Mouse (Mus musculus) forebrain, embryonic 13.5 days (tissue): ENCODE measurements at regions not wholly inside any gene's neighbourhood (a gene's known extent, or its start where the extent isn't known, plus 50 kb on each side); places are given as distances from the start of the nearest gene placed in this dataset.
"Not testable (repeated sequence)": the region's sequence is repeated elsewhere in the genome, so short reads cannot be mapped to it uniquely, and the experiment has no call there.

Source experiments
- ATAC-seq: fragments of 200-750 bp; cut with Nextera tagmentation; 2 replicates; pipeline ENCODE4 v1.8.0; 2017
- H3K27ac ChIP-seq: fragments of 300-500 bp; sonication (generic); 2 replicates; pipeline ENCODE4 v1.5.1; 2015; ENCODE audit warnings: inconsistent platforms, mild to moderate bottlenecking, moderate library complexity
- H3K27me3 ChIP-seq: fragments of 300-500 bp; sonication (generic); 2 replicates; pipeline ENCODE4 v1.6.1; 2015; ENCODE audit warnings: mild to moderate bottlenecking, inconsistent platforms
- H3K36me3 ChIP-seq: fragments of 300-500 bp; sonication (generic); 2 replicates; pipeline ENCODE4 v1.6.1; 2015; ENCODE audit warnings: mild to moderate bottlenecking, inconsistent platforms; ENCODE audit not compliant: poor library complexity, severe bottlenecking
- H3K4me1 ChIP-seq: fragments of 300-500 bp; sonication (generic); 2 replicates; pipeline ENCODE4 v1.6.1; 2015; ENCODE audit warnings: inconsistent platforms
- H3K4me2 ChIP-seq: fragments of 300-500 bp; sonication (generic); 2 replicates; pipeline ENCODE4 v1.6.1; 2015; ENCODE audit warnings: inconsistent platforms, mild to moderate bottlenecking, moderate library complexity
- H3K4me3 ChIP-seq: fragments of 300-500 bp; sonication (generic); 2 replicates; pipeline ENCODE4 v1.5.1; 2015; ENCODE audit warnings: mild to moderate bottlenecking, inconsistent platforms
- H3K9ac ChIP-seq: fragments of 300-500 bp; sonication (generic); 2 replicates; pipeline ENCODE4 v1.6.1; 2015; ENCODE audit warnings: mild to moderate bottlenecking, inconsistent platforms
- H3K9me3 ChIP-seq: fragments of 300-500 bp; sonication (generic); replicated peaks from 2 replicates; pipeline ENCODE4 v1.6.1; 2016; ENCODE audit warnings: inconsistent platforms
- WGBS: fragments of 180-500 bp; shearing (Covaris S2); methylation state at CpG from one replicate; pipeline ENCODE4 v1.1.7; 2015; 5-methylcytosine and 5-hydroxymethylcytosine counted together

DNA sequence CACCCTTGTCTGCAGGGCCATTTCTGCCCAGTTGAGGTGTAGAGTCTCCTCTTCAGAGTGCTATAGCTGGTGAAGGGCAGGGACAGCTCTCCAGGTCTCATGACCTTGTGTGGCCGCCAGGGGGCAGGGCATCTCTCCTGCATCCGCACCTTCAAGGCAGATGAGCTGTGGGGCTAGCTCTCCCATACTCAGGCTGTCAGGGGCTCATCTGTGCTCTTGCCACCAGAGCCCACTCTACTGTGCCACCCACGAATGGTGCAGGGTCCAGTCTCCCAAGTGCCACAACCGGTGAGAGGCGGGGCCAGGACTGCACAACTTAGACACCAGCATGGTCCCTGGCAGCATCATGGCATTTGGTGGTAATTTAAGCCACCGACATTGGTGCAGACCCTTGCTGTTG lies 111.3 kb downstream of the Syt10 start:
- no peaks in the 10 kb centered on the region for H3K9me3 ChIP-seq
- H3K36me3 ChIP-seq, result no peaks in the 10 kb centered on the region
- no peak overlapping the region for H3K27ac ChIP-seq
- no peak overlapping the region for H3K4me3 ChIP-seq
- no peaks in the 10 kb centered on the region for H3K27me3 ChIP-seq
- H3K4me1 ChIP-seq, result no peaks in the 10 kb centered on the region
- no peak overlapping the region for H3K9ac ChIP-seq
- peak; percentile 62; the same call in 1 of the 2 replicates for ATAC-seq
- WGBS, result 42% methylated on average over 6 of the region's 6 CpGs
- H3K4me2 ChIP-seq, result no peak overlapping the region

DNA sequence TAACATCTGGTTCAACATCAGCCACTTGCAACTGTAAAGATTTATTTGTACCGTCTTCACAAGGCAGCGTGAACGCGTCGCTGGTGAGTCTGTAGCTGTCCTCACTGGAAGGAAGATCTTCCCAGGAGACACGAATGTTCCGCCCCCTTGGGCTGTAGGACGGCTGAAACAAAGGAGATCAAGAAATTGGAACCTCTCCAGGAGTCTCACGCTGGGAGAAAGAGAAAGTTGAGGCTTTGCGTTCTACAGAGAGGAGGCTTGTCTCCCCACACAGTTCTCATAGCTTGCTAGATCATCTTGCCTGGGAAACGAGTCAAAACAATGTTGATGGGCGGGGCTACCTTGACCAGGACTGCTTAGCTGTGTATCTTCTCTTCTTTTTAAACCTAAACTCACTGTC lies 117.3 kb downstream of the Syt10 start:
- H3K27me3 ChIP-seq, result no peaks in the 10 kb centered on the region
- no peaks in the 10 kb centered on the region for H3K4me1 ChIP-seq
- no peak overlapping the region for H3K4me2 ChIP-seq
- H3K9me3 ChIP-seq, result no peaks in the 10 kb centered on the region
- no peak for ATAC-seq
- no peak overlapping the region for H3K9ac ChIP-seq
- 61% methylated on average over 12 of the region's 12 CpGs for WGBS
- H3K4me3 ChIP-seq, result no peak overlapping the region
- H3K36me3 ChIP-seq, result no peaks in the 10 kb centered on the region
- H3K27ac ChIP-seq, result no peak overlapping the region

DNA sequence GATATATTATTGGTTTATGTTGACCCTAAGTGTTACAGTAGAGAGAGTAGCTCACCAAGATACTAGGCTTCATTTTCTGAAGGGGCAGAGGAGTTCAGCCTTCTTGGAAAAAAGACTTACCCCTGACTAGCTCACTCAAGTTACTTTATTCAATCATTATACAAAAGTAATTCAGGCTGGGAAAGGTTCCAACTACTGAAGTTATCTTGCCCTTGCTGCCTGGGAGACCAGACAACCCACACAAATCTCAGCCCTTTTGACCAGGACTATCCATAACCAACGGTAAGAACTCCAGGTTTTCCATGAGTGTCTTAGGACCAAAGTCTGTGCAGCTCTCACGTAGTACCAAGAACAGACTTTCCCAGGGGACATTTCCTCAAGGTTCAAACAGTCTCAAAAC lies 105.5 kb upstream of the Rabl2 start:
- peaks cover 4% of the 10 kb centered on the region; the same call in 1 of the 2 replicates for H3K9me3 ChIP-seq
- WGBS, result 83% methylated on average over 2 of the region's 2 CpGs
- no peak overlapping the region for H3K9ac ChIP-seq
- no peaks in the 10 kb centered on the region for H3K36me3 ChIP-seq
- no peak overlapping the region for H3K4me3 ChIP-seq
- no peaks in the 10 kb centered on the region for H3K4me1 ChIP-seq
- no peak overlapping the region for H3K4me2 ChIP-seq
- no peak for ATAC-seq
- H3K27ac ChIP-seq, result no peak overlapping the region
- no peaks in the 10 kb centered on the region for H3K27me3 ChIP-seq

DNA sequence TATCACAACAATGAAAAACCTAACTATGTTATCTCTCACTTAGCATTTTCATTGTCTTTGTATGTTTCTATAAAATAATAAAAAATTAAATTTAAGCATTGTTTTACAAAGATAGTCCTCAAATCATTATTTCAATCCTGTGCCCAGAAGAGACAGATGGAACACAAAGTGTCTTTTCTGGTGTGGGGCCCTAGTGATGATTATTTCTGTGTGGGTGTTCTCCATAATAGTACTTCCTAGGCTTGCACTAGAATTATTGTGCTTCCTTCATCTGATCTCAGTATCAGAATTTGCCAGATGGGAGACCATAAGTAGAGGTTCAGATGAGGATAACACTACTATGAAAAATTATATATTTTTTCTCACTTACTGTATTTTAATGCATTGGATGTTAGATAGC lies 84.6 kb upstream of the Rabl2 start:
- Histone ChIP-seq H3K4me3 (no peak overlapping the region), H3K27me3 (no peaks in the 10 kb centered on the region), H3K9me3 (no peaks in the 10 kb centered on the region), H3K4me1 (no peaks in the 10 kb centered on the region), H3K9ac (no peak overlapping the region), H3K27ac (no peak overlapping the region), H3K36me3 (no peaks in the 10 kb centered on the region), H3K4me2 (no peak overlapping the region)
- ATAC-seq, result no peak

DNA sequence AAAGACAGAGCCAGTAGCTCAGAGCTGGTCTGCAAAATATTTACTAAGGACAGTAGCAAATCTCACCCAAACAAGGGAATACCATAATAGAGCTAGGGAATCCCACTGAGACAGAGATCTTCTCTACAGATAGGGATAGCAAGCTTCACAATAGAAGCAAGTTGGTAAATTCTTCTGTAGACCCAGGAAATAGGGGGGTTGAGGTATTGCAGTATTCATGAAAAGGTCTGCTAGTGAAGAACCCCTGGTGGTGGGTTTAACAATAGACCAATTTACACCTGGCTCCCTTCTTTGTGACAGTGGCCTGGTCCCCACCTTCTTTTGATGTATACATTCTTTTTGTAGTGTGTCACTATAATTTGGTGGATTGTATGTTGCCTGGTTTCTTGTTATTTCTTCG lies 64.8 kb upstream of the Rabl2 start:
- not testable (repeated sequence) for ATAC-seq, H3K4me1 ChIP-seq, H3K36me3 ChIP-seq, H3K27me3 ChIP-seq, H3K27ac ChIP-seq, H3K4me2 ChIP-seq, H3K9ac ChIP-seq, H3K9me3 ChIP-seq, H3K4me3 ChIP-seq
- WGBS, result 69% methylated on average over 1 of the region's 1 CpGs
